Comparison of ENCODE assay signal across 8 mouse cellular contexts in the genomic region with DNA sequence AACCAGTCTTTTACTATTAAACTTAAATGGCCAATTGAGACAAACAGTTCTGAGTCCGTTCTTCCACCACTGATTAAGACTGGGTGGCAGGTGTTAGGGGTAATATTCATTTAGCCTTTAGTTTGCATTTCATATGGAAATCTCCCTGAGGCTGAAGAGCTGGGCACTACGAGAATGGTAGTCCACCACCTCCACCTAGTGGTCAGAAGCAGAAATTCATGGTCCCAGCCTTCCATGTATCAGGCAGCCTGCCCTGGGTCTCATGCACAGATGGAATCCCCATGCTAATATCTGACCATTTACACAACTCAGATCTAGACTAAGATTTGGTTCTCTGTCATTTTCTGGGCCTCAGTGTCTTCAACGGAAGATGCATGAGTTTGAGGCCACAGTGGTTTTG.
DNase-seq lines count a peak whose midpoint lies in the region; ATAC-seq lines count a peak whose summit lies in the region.

No protein-coding gene starts in this region.

- H3K4me2 ChIP-seq in forebrain, embryonic 11.5 days (ENCODE audit: low read depth, low read length, severe bottlenecking) = no peak overlapping the region
- no peak overlapping the region for H3K4me2 ChIP-seq in hindbrain, embryonic 13.5 days

- no peaks in the 10 kb centered on the region for H3K4me1 ChIP-seq in forebrain, embryonic 11.5 days (replicated peaks; ENCODE audit: control insufficient read depth, insufficient read depth, low read length)
- H3K4me1 ChIP-seq in hindbrain, embryonic 13.5 days (replicated peaks) = peaks cover 12% of the 10 kb centered on the region

- H3K9ac ChIP-seq in forebrain, embryonic 11.5 days (ENCODE audit: low read length) = no peak overlapping the region
- H3K9ac ChIP-seq in hindbrain, embryonic 13.5 days = no peak overlapping the region

- no peaks in the 10 kb centered on the region for H3K9me3 ChIP-seq in forebrain, embryonic 11.5 days (ENCODE audit: control insufficient read depth, low read length)
- no peaks in the 10 kb centered on the region for H3K9me3 ChIP-seq in hindbrain, embryonic 13.5 days

- WGBS in forebrain, embryonic 11.5 days = 1% methylated on average over 3 of the region's 3 CpGs
- 4% methylated on average over 3 of the region's 3 CpGs for WGBS in hindbrain, embryonic 13.5 days

- H3K27me3 ChIP-seq in forebrain, embryonic 11.5 days (ENCODE audit: control insufficient read depth, insufficient read depth, low read length) = no peaks in the 10 kb centered on the region
- H3K27me3 ChIP-seq in hindbrain, embryonic 13.5 days = no peaks in the 10 kb centered on the region

- ATAC-seq in forebrain, embryonic 11.5 days (replicated peaks; ENCODE audit: low FRiP score) = no peak
- ATAC-seq in hindbrain, embryonic 13.5 days (ENCODE audit: low FRiP score) = peak; percentile 70
- ATAC-seq in megakaryocyte progenitor cell, adult 5-6 weeks (replicated peaks; ENCODE audit: poor library complexity) = peak; percentile 81

- H3K36me3 ChIP-seq in forebrain, embryonic 11.5 days (ENCODE audit: control insufficient read depth, insufficient read depth, low read length) = no peaks in the 10 kb centered on the region
- H3K36me3 ChIP-seq in hindbrain, embryonic 13.5 days = peaks cover 7% of the 10 kb centered on the region

- peak; percentile 31 for DNase-seq in ovary, postnatal 36 days (ENCODE audit: low spot score)
- DNase-seq in ovary, adult 18-20 months (ENCODE audit: low spot score) = no peak
- DNase-seq in c-Kit-negative CD71-positive TER-119-positive erythroid progenitor cells, embryonic 14.5 days (ENCODE audit: low read depth, low spot score) = peak; percentile 17
- DNase-seq in forebrain, embryonic 11.5 days (ENCODE audit: low spot score) = peak; percentile 77
- DNase-seq in left cerebral cortex, adult 11 months (ENCODE audit: low spot score) = peak; percentile 68
- peak; percentile 66 for DNase-seq in right cerebral cortex, postnatal 25 days

- no peak overlapping the region for H3K27ac ChIP-seq in forebrain, embryonic 11.5 days (ENCODE audit: low read depth, low read length)
- H3K27ac ChIP-seq in hindbrain, embryonic 13.5 days = no peak overlapping the region

- H3K4me3 ChIP-seq in forebrain, embryonic 11.5 days (ENCODE audit: low read depth, low read length) = no peak overlapping the region
- H3K4me3 ChIP-seq in hindbrain, embryonic 13.5 days = no peak overlapping the region
